Mouse (Mus musculus) mesoderm, embryonic 11.5 days (tissue): ENCODE measurements around the gene Cd81.

Source experiments
- DNase-seq: peaks from one replicate; pipeline ENCODE4 v3.0.0-alpha.2; 2012; ENCODE audit warnings: low read depth, low spot score

The Cd81 gene

GRCm38 (mm10) chr7:143052626-143053007, at the start of gene Cd81:
Gene Cd81, plus strand, starts transcription at chr7:143052739.
- DNase-seq = peak; percentile 83

DNA sequence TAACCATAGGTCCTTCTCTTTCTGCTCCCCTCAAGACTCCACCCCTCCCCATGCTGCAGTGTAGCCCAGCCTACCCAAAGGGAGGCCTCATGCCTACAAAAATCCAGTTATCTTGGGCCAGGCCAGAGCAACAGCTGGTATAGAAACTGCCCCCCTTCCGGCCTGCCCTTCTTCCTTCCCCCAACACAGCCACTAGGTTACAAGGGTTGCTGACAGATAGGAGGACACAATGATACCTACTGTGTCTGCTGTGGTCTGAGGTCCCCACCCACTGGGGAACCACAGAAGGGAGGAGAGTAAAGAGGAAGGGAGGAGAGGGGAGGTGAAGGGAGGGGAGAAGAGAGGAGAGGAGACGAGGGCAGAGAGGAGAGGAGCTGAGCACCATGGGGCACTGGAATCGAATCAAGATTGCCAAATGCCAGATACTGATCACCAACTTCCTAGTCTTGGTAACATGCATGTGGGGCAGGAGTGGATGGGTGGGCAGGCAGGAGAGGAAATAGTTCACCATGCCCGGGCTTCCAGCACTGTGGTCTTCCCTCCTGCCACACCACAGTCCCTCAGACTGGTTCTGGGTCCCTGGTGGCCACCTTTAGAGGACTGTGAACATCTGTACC, 47.7 kb upstream of the Cd81 start, which contains the start of gene Tspan32:
Tspan32 (plus strand) TSS at position 320 of the 617 bp plus-strand sequence.
- no peak for DNase-seq

GRCm38 (mm10) chr7:143005344-143006096, 47.0 kb upstream of the Cd81 start:
- no peak for DNase-seq

- no peak for DNase-seq
Observed at GRCm38 (mm10) chr7:143006097-143006755, 46.3 kb upstream of the Cd81 start.

DNA sequence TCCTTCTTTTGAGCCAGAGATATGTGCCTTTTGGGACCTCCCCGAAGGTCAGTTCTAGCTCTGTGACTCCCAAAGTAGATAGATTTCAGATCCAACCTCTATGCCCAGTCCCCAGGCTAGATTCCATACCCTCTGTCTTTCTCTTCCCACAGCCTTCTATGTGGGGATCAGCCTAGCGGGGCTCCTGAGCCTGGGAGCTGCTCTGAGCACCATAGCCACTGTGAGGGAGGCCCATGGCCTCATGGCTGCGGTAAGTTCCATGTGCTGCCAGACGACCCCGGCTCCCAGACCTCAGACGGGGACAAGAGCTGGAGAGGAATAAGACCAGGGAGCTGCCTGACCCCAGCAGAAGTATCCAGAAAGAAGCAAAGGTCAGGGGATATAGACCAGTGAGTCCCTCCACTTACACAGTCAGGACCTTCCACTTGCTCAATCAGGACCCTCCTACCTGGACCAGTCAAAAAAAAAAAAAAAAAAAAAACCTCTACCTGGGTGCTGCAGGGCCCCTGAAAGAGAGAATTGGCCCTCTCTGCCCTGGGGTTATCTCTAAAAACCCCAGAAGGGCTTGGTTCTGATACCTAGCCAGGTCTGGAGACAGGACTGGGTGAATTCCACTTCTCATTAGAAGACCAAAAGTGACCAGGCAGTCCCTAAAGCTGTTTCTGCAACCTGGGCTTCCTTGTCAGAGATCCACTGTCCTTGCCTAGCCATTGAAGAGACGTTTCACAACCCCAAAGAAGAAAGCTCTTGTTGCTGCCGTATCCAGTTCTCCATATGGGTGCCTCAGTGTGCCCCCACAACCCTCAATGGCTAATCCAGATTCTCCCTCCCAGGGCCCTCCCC, 45.6 kb upstream of the Cd81 start:
- DNase-seq = no peak

DNA sequence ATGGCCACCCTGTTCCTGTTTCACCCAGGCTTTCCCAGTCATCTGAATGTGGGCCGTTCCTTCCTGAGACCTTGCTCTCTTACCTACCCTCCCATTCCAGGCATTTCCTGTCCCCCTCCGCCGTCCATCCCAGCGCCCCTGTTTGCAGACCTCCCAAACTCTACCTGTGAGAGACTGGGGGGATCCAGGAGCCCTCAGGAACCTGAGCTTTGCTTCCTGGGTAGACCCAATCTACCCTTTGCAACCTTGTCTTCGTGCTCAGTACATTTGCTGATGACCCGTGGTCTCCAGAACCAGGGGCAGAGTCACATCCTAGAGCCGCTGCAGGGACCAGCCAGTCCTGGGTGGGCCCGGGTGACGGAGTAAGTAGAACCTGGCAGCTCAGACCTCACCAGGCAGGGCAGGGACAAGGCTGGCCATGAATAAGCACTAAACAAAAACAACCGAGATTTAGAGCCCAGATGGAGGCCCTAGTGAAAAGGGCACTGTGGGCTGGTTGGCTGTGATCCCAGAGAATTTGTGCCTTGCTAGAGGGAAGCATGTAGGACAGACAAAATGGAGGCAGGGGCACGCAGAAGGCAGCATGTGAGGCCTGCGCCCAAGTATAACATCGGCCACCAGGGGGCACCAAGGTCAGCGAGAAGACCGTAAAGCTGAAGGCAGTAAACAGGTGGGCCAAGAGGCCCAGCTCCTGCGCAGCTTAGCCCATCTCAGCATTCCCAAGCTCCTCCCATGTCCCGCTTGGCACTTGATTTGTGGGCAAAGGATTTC, 44.8 kb upstream of the Cd81 start:
- DNase-seq = peak; percentile 93

- peak; percentile 51 for DNase-seq
Observed at GRCm38 (mm10) chr7:143008370-143008926, 44.1 kb upstream of the Cd81 start.

DNA sequence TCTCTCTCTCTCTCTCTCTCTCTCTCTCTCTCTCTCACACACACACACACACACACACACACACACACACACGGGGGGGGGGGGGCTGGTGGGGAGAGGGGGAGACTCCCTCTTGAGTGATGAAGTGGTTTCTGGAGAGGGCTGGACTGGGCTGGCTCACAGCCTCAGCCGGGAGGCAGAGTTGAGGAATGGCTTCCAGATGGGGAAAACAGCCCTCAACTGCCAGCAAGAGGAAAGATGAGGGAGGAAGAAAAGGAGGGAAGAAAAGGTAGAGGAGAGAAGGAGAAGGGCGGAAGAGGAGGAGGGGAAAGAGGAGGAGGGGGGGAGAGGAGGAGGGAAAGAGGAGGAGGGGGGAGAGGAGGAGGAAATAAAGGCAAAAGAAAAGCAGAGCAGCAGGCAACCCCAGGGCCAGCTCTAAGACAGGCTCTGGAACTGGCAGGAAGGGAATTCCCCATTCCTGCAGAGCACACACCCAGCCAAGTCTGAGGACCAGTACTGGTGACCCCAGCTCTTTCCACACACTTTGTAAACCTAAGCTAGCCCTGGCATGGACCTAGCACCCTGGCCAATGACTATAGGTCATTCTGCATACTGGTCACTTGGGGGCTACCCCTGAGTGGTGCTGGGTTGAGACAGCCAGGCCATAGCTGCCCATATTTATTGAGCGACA, 43.4 kb upstream of the Cd81 start:
- peak; percentile 79 for DNase-seq

- DNase-seq = no peak
Observed at GRCm38 (mm10) chr7:143009996-143010395, 42.5 kb upstream of the Cd81 start.

- no peak for DNase-seq
Observed at GRCm38 (mm10) chr7:143011226-143011625, 41.3 kb upstream of the Cd81 start.

DNA sequence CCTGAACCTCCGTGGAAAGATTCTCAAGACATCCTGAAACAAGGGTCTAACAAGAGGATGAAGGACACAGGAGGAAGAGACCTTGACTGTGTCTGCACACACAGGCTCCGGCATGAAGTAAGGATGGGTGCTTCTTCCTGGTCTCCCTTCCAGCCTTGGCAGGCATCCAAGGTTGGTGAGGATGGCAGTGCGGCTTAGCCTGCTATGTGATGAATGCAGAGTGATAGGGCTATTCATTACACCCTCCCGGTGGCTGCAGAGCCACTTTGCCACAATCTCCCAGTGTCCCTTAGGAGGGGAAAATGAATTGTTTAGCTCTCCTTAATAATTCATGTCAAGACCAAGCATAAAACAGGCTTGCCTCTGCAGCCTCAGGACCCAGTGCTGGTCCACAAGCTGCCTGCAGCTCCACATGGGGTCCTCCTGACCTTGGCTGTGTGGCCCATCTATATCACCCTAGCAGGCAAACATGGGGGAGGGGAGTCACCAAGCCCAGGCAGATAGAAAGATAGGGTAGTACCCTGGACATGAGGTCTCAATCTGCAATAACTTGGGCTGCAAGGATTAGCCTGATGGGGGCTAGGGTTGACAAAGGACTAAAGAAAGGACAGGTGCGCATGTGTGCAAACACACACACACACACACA, 40.2 kb upstream of the Cd81 start:
- DNase-seq = no peak

DNA sequence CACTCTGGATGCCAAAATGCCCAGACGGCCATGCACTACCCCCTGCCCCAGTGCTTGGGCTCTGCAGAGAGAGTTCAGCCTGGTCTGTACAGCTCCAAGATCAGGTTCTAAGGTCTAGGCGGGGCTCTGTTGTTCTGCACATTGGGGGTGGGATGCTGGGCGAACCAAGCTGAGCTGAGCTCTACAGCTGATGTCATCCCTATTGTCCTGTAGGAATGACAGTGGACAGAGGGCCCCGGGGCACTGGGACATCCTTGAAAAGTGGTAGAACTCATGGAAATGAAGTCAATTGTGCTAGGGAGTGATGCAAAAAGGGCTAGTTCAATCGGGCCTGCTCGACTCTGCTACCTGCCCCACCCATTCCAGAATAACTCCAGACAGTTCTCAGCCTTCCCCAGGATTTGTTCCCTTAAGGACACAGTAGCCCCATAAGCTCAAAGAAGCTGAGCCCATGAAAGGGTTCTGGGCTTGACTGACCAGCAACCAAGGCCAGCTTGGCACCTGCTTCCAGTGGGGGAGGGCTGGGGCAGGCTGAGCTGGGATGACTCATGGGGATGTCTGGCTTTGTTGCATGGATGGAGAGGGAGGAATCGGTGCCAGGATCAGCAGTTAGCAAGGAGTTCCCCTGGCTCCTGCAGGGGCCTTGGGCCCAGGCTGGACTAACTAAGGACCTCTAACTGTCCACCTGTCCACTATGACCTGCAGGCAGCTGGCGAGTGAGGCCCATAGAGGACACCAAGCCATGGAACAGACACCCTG, 38.9 kb upstream of the Cd81 start:
- DNase-seq = no peak

- DNase-seq = no peak
Observed at GRCm38 (mm10) chr7:143014862-143015659, 37.5 kb upstream of the Cd81 start.

DNA sequence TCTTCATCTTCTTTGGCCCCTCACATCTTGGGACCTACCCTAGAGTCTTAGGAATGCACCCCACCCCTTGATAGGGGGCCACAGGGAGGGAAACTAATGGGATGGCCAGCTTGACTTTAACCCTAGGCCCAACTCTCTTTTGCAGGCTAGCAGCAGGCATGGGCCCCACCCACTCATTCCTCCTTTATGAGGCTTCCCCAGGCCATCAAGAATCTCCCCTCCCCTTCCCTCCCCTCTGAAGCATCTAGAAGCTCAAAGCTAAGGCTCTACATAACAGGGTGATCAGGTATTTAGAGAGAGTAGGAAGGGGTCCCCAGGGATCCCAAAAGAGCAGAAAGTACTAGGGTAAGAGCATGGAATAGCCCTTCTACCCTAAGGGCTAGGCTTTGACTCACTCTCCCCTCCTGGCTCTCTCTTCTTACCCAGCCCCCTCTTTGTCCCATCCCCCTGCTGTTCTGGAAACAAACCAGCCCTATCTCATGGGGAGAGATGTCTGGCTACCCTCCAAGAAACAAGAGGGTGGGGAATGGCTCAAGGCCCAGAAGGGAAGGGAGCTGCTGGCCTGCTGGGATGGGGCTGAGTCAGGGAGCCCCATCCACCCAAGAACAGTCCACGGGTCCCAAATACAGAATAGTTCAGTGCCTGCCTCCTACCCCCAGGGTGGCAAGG, 36.6 kb upstream of the Cd81 start:
- DNase-seq = no peak

- no peak for DNase-seq
Observed at GRCm38 (mm10) chr7:143016424-143017142, 36.0 kb upstream of the Cd81 start.

GRCm38 (mm10) chr7:143017181-143017580, 35.4 kb upstream of the Cd81 start:
- no peak for DNase-seq

DNA sequence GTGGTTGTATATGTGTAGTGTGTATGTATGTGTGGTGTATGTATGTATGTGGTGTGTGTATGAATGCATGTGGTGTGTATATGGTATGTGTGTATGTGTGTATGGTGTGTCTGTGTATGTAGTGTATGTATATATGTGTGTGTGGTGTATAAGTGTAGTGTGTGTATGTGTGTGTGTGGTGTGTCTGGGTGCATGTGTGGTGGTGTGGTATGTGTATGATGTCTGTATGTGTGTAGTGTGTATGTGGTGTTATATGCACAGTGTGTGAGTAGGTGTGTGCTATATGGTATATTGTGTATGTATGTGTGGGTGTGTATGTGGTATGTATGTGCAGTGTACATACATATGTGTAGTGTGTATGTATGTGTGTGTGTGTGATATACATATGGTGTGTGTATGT, 32.5 kb upstream of the Cd81 start:
- DNase-seq = no peak
